Mouse (Mus musculus): ENCODE measurements at regions not wholly inside any gene's neighbourhood (a gene's known extent, or its start where the extent isn't known, plus 50 kb on each side); places are given as distances from the start of the nearest gene placed in this dataset.

GRCm38 (mm10) chr19:60055121-60055874 lies 111.8 kb upstream of the Rab11fip2 start:
- ATAC-seq (replicated peaks; ENCODE audit: insufficient number of reproducible peaks, low FRiP score, low TSS enrichment, poor library complexity, severe bottlenecking), result no peak

GRCm38 (mm10) chr19:60051151-60051550 lies 107.7 kb upstream of the Rab11fip2 start:
- no peak for ATAC-seq (replicated peaks; ENCODE audit: insufficient number of reproducible peaks, low FRiP score, low TSS enrichment, poor library complexity, severe bottlenecking)

GRCm38 (mm10) chr19:60040721-60041120 lies 97.3 kb upstream of the Rab11fip2 start:
- ATAC-seq (replicated peaks; ENCODE audit: insufficient number of reproducible peaks, low FRiP score, low TSS enrichment, poor library complexity, severe bottlenecking), result no peak

GRCm38 (mm10) chr19:60032667-60033066 lies 89.2 kb upstream of the Rab11fip2 start:
- ATAC-seq (replicated peaks; ENCODE audit: insufficient number of reproducible peaks, low FRiP score, low TSS enrichment, poor library complexity, severe bottlenecking), result no peak

GRCm38 (mm10) chr19:60030212-60030788 lies 86.8 kb upstream of the Rab11fip2 start:
- no peak for ATAC-seq (replicated peaks; ENCODE audit: insufficient number of reproducible peaks, low FRiP score, low TSS enrichment, poor library complexity, severe bottlenecking)

- no peak for ATAC-seq (replicated peaks; ENCODE audit: insufficient number of reproducible peaks, low FRiP score, low TSS enrichment, poor library complexity, severe bottlenecking)
These were observed 86.3 kb upstream of the Rab11fip2 start for GRCm38 (mm10) chr19:60029720-60030119.

- ATAC-seq (replicated peaks; ENCODE audit: insufficient number of reproducible peaks, low FRiP score, low TSS enrichment, poor library complexity, severe bottlenecking), result no peak
These were observed 72.3 kb upstream of the Rab11fip2 start for GRCm38 (mm10) chr19:60015614-60016300.

GRCm38 (mm10) chr19:59995557-59995956 lies 52.1 kb upstream of the Rab11fip2 start:
- ATAC-seq (replicated peaks; ENCODE audit: insufficient number of reproducible peaks, low FRiP score, low TSS enrichment, poor library complexity, severe bottlenecking), result no peak
